Mouse (Mus musculus) ES-E14 (cell line): Measurements from ENCODE around the gene Prrx2. TPM values are rescaled to one million over a fixed set of nuclear protein-coding genes. Genes with fewer than 3 reads are reported as not detected.
A peak's percentile ranks its signal among the peaks of the same experiment; 100 is the strongest.

ENCODE experiments used
- DNase-seq: peaks from one replicate; pipeline ENCODE4 v3.0.0-alpha.2; 2013; ENCODE audit warnings: low read depth, low spot score
- H3K27ac ChIP-seq: 2 replicates; pipeline ENCODE4 v1.5.1; 2012; ENCODE audit warnings: low read depth, mild to moderate bottlenecking, low read length, moderate library complexity, mixed read lengths; ENCODE audit not compliant: poor library complexity, insufficient read depth, severe bottlenecking
- H3K36me3 ChIP-seq: 2 replicates; pipeline ENCODE4 v1.6.1; 2012; ENCODE audit warnings: mild to moderate bottlenecking, low read length, moderate library complexity, mixed read lengths; ENCODE audit not compliant: control insufficient read depth, poor library complexity, insufficient read depth, severe bottlenecking
- H3K4me1 ChIP-seq, 2 experiments: fragments of 150-350 bp in 1 of 2; sonication (generic) in 1 of 2; 2 replicates each; pipeline ENCODE4 v1.6.1; 2012; ENCODE audit warnings: low read length in 2 of 2, mild to moderate bottlenecking in 1 of 2, mixed read lengths in 1 of 2; ENCODE audit not compliant: control insufficient read depth in 2 of 2, insufficient read depth in 2 of 2, poor library complexity in 1 of 2
- H3K4me3 ChIP-seq, 2 experiments: fragments of 150-350 bp in 1 of 2; sonication (generic) in 1 of 2; 2 replicates each; pipeline ENCODE4 v1.5.1; 2012; ENCODE audit warnings: low read length in 2 of 2, low read depth in 1 of 2, mild to moderate bottlenecking in 1 of 2, mixed read lengths in 1 of 2; ENCODE audit not compliant: insufficient read depth in 1 of 2, poor library complexity in 1 of 2, severe bottlenecking in 1 of 2
- H3K9ac ChIP-seq: 2 replicates; pipeline ENCODE4 v1.6.1; 2012; ENCODE audit warnings: low read depth, mild to moderate bottlenecking, low read length, mixed read lengths; ENCODE audit not compliant: poor library complexity, insufficient read depth, severe bottlenecking
- H3K9me3 ChIP-seq: fragments of 150-350 bp; sonication (generic); 2 replicates; pipeline ENCODE4 v1.6.1; 2012; ENCODE audit warnings: low read depth, mild to moderate bottlenecking, low read length; ENCODE audit not compliant: control insufficient read depth, insufficient read depth
- CHD2 ChIP-seq: IDR thresholded peaks from 2 replicates; pipeline ENCODE4 v1.6.1; 2014; ENCODE audit warnings: mild to moderate bottlenecking, low read depth, low read length, inconsistent platforms
- HCFC1 ChIP-seq: IDR thresholded peaks from 2 replicates; pipeline ENCODE4 v1.6.1; 2012; ENCODE audit warnings: low read length, inconsistent platforms, borderline replicate concordance; ENCODE audit not compliant: insufficient read depth
- MAFK ChIP-seq: IDR thresholded peaks from 2 replicates; pipeline ENCODE4 v1.6.1; 2014; ENCODE audit warnings: mild to moderate bottlenecking, low read depth, low read length, inconsistent platforms; ENCODE audit not compliant: insufficient read depth
- ZC3H11A ChIP-seq: IDR thresholded peaks from 2 replicates; pipeline ENCODE4 v1.6.1; 2012; ENCODE audit warnings: low read depth, mild to moderate bottlenecking, inconsistent platforms, low read length, borderline replicate concordance
- ZNF384 ChIP-seq: IDR thresholded peaks from 2 replicates; pipeline ENCODE4 v1.6.1; 2012; ENCODE audit warnings: low read depth, low read length, inconsistent platforms
- in situ Hi-C, 2 experiments: fragments of 600-800 bp; cut with MboI; formaldehyde crosslinking; loops; one replicate each; pipeline ENCODE4 v1.15.1; 2025; ENCODE audit warnings: low sequenced_read_pairs in 2 of 2, inconsistent platforms in 1 of 2; ENCODE audit not compliant: unreplicated experiment in 2 of 2
- total RNA-seq: library from RNA; depleted of rRNA; stranded (reverse); fragments of 300-350 nt; gene quantifications from 2 replicates; pipeline ENCODE4 v1.2.3, GENCODE M21; 2012

The Prrx2 gene
- total RNA-seq, 1 experiment, result 16.2 TPM

- Histone ChIP-seq H3K4me1 (peaks cover 2 to 3% of the 10 kb centered on the region in 2 experiments; a peak in 1 of 4 replicates), H3K9ac (peak overlapping the region; percentile 63), H3K36me3 (no peaks in the 10 kb centered on the region), H3K9me3 (no peaks in the 10 kb centered on the region), H3K4me3 (peak overlapping the region; percentile 65 to 77), H3K27ac (no peak overlapping the region)
- no peak for DNase-seq
- TF ChIP-seq CHD2, result no peak
- no peak for TF ChIP-seq MAFK
- no peak for TF ChIP-seq ZNF384
- no peak for TF ChIP-seq ZC3H11A
- no peak for TF ChIP-seq HCFC1
- in situ Hi-C loops, result no loop called here
These were observed 10.6 kb downstream of the Prrx2 start for GRCm38 (mm10) chr2:30845152-30846070.

DNA sequence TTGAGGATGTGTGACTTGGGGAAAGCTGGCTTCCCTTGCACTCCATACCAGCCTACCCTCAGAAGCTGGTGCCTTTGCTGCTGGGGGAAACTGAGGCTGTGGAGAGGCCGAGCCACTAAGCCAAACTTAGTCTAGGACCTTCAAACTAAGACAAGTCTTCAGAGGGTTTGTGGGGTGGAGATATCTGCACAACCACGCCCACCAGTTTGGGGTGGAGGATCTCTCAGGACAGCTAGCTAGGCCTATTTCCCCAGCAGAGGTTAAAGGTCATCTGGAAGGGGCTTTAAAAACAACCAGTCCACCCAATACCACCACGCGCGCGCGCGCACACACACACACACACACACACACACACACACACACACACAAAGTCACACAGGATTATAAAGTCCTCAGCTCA is 11.5 kb downstream of the Prrx2 start:
- peaks cover 2 to 6% of the 10 kb centered on the region in 2 experiments; a peak in 1 of 4 replicates for H3K4me1 ChIP-seq
- in situ Hi-C loops, result no loop called here
- no peaks in the 10 kb centered on the region for H3K9me3 ChIP-seq
- TF ChIP-seq ZNF384 (no peak), MAFK (no peak), HCFC1 (no peak), ZC3H11A (no peak), CHD2 (no peak)
- no peak for DNase-seq
- H3K9ac ChIP-seq, result no peak overlapping the region
- H3K27ac ChIP-seq, result no peak overlapping the region
- H3K36me3 ChIP-seq, result no peaks in the 10 kb centered on the region
- no peak overlapping the region for H3K4me3 ChIP-seq

- in situ Hi-C loops, result no loop called here
- Histone ChIP-seq H3K27ac (no peak overlapping the region), H3K9me3 (no peaks in the 10 kb centered on the region), H3K36me3 (no peaks in the 10 kb centered on the region), H3K9ac (no peak overlapping the region), H3K4me3 (no peak overlapping the region), H3K4me1 (peaks cover 2 to 7% of the 10 kb centered on the region in 2 experiments; a peak in 1 of 4 replicates)
- no peak for DNase-seq
- no peak for TF ChIP-seq MAFK
- no peak for TF ChIP-seq CHD2
- no peak for TF ChIP-seq HCFC1
- TF ChIP-seq ZC3H11A, result no peak
- no peak for TF ChIP-seq ZNF384
These were observed 12.0 kb downstream of the Prrx2 start for GRCm38 (mm10) chr2:30846723-30847122.

GRCm38 (mm10) chr2:30848184-30848583 is 13.4 kb downstream of the Prrx2 start:
- TF ChIP-seq ZNF384, result no peak
- TF ChIP-seq CHD2, result no peak
- no peak for TF ChIP-seq HCFC1
- no peak for TF ChIP-seq MAFK
- no peak for TF ChIP-seq ZC3H11A
- Histone ChIP-seq H3K4me3 (no peak overlapping the region), H3K36me3 (no peaks in the 10 kb centered on the region), H3K27ac (no peak overlapping the region), H3K9me3 (no peaks in the 10 kb centered on the region), H3K4me1 (peaks cover 5 to 12% of the 10 kb centered on the region in 2 experiments; a peak in 1 of 4 replicates), H3K9ac (no peak overlapping the region)
- no peak for DNase-seq
- in situ Hi-C loops, result no loop called here
